Mouse (Mus musculus): Measurements from ENCODE around the gene Sufu.

Sufu gene

DNA sequence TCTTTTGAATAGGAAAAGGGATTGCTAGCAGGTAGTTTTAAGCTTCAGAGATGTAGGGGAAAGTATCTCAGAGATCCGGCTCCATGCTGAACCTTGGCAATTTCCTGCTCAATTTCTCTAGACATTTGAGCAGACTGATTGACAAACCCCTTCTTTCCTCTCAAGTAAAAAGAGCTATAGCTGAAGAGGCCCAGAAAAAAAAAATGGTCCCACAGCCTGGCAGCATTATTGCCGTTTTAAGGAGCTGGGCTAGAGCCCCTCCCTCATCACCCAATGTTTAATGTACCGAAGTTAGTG, 102.8 kb downstream of the Sufu start:
- no peak for DNase-seq (ENCODE audit: low read depth, low spot score)

- DNase-seq (ENCODE audit: low read depth, low spot score), result peak; percentile 100
Observed at GRCm38 (mm10) chr19:46499836-46500580, 103.3 kb downstream of the Sufu start.

DNA sequence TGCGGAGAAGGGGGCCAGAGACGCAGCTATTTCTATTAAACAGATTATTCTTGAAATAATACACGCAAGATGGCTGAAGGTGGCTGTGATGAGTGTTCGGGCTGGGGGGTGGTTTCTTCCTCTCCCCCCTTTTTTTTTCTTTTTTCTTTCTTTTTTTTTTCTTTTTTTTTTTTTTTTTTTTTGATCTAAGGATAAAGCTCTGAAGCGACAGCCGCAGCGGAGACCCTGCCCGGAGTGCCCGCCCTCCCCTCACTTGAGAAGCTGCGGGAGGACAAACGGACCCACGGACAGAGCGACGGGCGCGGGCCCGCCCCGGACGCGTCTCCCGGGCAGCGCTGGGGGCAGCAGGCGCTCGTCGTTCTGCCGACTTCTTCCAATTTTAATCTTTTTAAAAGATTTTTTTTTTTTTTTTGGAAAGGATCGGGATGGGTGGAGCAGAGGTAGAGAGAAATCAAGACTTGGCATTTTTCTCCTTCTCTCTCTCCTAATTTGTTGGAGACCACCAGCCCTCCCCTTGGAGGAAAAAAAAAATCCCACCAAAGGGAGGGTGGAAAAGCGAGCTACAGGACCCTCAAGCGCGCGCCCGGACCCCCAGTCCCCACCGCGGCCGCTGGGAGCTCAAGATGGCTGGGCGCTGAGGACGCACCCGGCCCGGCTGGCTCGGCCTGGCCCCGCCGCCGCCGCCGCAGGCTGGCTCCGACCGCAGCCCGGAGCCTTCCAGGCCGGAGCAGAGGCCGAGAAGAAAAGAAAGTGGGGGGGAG, 104.1 kb downstream of the Sufu start:
- no peak for DNase-seq (ENCODE audit: low read depth, low spot score)

DNA sequence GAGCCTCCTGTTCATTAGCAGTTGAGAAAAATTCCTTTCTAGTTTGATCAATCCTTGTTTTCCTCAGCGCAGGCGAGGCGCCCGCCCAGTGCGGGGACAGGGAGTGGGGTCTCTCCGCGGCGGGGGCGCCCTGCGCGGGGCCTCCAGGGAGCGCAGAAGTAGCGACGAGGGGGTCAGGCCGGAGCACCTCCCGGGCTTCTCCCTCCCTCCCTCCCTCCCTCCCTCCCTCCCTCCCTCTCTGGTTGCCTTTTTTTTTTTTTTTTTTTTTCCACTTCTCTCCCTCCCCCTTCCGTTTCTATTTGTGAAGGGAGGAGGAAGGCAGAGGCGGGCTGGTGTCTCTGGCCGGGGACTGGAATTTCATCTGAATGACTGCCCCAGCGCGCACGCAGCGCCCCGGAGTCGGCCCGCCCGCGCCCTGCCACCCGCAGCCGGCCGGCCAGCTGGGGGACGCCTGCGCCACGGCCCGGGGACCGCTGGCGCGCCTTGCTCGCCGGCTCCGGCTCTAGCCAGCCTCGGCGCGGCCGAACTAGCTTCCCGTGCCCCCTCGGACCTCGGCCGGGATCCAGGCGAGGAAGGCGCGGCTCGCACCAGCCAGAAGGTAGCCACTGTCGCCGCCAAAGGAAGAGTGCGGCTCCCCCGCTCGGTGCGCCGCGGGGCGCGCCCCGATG, 104.8 kb downstream of the Sufu start, which contains the start of gene Trim8:
TSS of gene Trim8 (plus strand) at position 302 of the 668 bp plus-strand sequence.
- DNase-seq (ENCODE audit: low read depth, low spot score), result peak; percentile 56

GRCm38 (mm10) chr19:46502069-46502455, 105.4 kb downstream of the Sufu start:
- DNase-seq (ENCODE audit: low read depth, low spot score), result no peak

- no peak for DNase-seq (ENCODE audit: low read depth, low spot score)
Observed at GRCm38 (mm10) chr19:46502471-46503166, 105.9 kb downstream of the Sufu start.

DNA sequence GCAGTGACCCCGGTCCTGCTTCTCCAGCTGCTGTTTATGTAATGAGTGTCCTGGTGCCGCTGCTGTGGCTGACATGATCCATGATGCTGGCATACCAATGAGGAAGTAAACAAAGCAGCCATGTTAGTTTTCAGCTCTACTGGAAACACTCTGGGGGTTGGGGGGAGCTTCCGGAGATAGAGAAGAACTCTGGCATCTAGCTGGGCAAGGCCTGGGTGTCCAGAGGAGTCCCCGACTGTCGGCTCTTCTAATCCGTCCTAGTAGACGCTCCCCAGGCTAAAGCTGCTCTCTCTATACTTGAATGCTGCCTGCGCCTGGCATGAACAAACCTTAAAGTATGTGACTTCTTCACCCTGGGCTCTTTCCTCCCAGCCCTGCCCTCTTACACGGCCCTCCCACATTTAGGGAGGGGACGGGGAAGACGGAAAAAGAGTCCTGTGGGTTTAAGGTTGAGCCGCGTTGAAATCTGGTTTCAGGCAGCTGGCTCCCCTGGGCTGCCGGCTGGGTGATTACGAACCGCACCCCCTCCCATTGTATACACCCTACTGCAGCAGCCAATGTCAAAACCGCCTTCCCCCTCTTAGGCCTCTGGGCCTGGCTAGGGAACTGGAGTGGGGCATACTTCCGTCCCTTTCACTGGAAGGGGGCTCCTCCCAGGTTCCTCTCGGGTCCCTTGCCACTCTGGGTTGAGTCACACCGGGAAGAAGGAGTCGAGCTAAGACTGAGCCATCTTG, 106.8 kb downstream of the Sufu start:
- DNase-seq (ENCODE audit: low read depth, low spot score), result no peak

- no peak for DNase-seq (ENCODE audit: low read depth, low spot score)
Observed at GRCm38 (mm10) chr19:46504085-46504552, 107.4 kb downstream of the Sufu start.

GRCm38 (mm10) chr19:46504822-46505417, 108.2 kb downstream of the Sufu start:
- no peak for DNase-seq (ENCODE audit: low read depth, low spot score)

- no peak for DNase-seq (ENCODE audit: low read depth, low spot score)
Observed at GRCm38 (mm10) chr19:46505646-46506371, 109.1 kb downstream of the Sufu start.

GRCm38 (mm10) chr19:46506372-46506717, 109.6 kb downstream of the Sufu start:
- no peak for DNase-seq (ENCODE audit: low read depth, low spot score)

DNA sequence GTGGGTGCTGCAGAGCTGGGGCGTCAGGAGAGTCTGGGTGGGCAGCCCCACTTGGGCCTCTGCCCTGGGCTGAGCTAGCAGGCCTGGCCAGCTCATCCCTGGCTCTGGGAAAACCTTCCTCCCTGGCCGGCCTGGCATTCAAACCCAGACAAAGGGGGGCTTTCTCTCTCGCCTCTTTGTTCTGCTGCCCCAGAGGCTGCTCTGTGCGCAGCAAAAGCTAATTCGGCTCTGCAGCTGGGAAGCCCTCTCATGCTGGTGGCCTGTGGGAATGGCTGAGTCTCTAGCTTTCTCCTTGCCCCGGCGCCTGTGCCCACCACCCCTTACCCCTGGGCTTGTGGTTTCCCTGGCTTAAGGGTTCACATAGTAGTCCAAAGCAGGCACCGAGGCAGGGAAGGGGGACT, 110.5 kb downstream of the Sufu start:
- no peak for DNase-seq (ENCODE audit: low read depth, low spot score)

- DNase-seq (ENCODE audit: low read depth, low spot score), result no peak
Observed at GRCm38 (mm10) chr19:46507806-46508205, 111.1 kb downstream of the Sufu start.

DNA sequence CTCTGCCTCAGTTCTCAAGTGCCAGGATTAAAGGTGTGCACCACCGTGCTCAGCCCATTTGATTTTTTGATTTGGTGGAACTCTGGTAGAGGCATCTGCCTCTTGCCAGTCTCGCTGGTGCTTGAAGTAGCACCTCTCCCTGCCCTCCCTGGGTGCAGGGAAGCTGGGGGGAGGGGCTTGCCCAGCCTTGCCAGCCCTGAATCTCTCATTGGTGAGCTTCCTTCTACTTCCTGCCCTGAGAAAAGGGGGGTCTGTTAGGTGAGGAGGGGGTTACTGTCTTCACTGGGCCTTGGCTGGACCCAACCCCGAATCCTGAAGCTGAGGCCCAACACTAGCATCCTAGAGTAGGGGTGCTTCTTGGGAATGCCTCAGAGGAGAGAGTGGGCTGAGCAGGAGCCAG, 112.0 kb downstream of the Sufu start:
- DNase-seq (ENCODE audit: low read depth, low spot score), result no peak

DNA sequence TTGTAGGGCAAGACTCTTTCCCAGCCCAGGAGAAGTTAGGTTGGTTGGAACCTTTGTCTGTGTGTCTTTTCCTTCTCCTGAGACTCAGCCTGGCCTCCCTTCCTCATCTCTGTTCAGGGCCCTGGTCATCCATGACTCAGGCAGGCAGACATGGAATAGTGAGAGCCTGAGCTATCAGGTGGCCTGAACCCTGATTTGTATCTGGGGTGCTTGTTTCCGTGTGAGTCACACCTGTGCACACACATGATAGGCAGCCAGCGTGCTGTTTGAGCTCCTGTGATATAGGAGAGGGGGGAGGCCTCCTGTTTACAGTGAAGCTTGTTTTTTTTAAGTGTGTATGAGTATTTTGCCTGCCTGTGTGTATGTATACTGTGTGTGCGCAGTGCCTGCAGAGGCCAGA, 112.5 kb downstream of the Sufu start:
- DNase-seq (ENCODE audit: low read depth, low spot score), result no peak

- no peak for DNase-seq (ENCODE audit: low read depth, low spot score)
Observed at GRCm38 (mm10) chr19:46509736-46510135, 113.0 kb downstream of the Sufu start.

GRCm38 (mm10) chr19:46510401-46510800, 113.7 kb downstream of the Sufu start:
- no peak for DNase-seq (ENCODE audit: low read depth, low spot score)

DNA sequence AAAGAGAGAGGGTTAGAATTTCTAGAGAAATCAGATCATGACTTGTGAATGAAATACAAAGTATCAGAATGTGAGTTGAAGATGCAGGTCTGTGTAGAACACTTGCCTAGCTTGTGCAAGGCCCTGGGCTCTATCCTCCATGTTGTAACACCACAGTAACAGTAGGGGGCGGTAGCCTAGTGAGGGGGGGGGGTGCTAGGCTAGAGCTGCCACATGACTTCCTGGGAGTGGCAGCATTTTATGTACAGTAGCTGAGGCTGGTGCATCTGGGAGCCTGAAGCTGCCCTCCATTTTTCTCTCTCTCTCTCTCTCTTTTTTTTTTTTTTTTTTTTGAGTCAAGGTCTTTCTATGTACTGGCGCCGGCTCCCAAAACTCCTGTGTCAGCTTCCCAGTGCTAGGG, 114.1 kb downstream of the Sufu start:
- no peak for DNase-seq (ENCODE audit: low read depth, low spot score)

DNA sequence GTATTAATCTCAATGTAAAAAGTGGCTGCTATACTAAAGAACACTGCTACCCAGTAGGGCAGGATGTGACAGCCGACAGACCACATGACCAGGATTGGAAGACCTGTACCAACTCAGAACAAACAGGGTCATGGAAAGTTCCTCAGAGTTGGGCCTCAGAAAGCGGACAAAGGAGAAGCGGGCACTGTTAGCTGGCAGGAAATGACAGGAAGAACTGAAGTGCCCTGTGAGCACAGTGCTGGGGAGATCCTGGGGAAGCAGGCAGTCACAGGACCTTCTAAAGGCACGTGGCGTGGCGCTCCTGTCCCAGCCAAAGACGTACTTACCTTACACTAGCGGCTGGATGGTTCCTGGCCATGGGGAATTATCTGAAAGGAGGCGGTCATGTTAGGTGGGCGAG, 114.6 kb downstream of the Sufu start:
- no peak for DNase-seq (ENCODE audit: low read depth, low spot score)

GRCm38 (mm10) chr19:46514387-46514786, 117.7 kb downstream of the Sufu start:
- no peak for DNase-seq (ENCODE audit: low read depth, low spot score)

All from brain, embryonic 18.5 days (tissue).